Mouse (Mus musculus): ENCODE measurements around the gene Fbxl7. TPM values are rescaled to one million over a fixed set of nuclear protein-coding genes. Genes with fewer than 3 reads are reported as not detected.

Gene Fbxl7
- polyA plus RNA-seq, 1 experiment from 2014 or later = 11.4 TPM

GRCm38 (mm10) chr15:26872234-26872633 is 23.1 kb downstream of the Fbxl7 start:
- Histone ChIP-seq H3K36me3 (no peaks in the 10 kb centered on the region), H3K4me3 (replicated peaks) (no peak overlapping the region), H3K4me2 (no peak overlapping the region), H3K27me3 (replicated peaks) (no peaks in the 10 kb centered on the region), H3K9ac (replicated peaks) (no peak overlapping the region), H3K9me3 (replicated peaks) (no peaks in the 10 kb centered on the region), H3K4me1 (peaks cover 24% of the 10 kb centered on the region), H3K27ac (replicated peaks) (no peak overlapping the region)
- WGBS = 42% methylated on average over 1 of the region's 1 CpGs
- ATAC-seq (ENCODE audit: low FRiP score) = no peak

DNA sequence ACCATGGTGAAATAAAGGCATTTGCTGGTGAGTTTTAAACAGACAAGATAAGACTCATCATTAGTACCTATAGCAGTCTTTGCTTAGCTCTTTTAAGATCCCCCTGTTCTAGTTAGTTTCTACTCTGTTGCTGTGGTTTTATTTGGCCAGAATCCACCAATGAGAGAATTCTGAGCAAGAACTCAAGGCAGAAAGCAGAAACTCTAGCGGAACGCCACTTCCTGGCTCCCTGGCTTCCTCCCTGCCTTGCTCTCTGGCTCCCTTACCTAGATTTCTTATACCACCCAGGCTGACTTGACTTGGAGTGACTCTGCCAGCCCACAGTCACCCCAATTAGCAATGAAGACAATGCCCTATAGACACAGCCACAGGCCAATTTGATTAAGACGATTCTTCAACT is 26.2 kb downstream of the Fbxl7 start:
- WGBS = 79% methylated on average over 3 of the region's 3 CpGs
- Histone ChIP-seq H3K9me3 (replicated peaks) (no peaks in the 10 kb centered on the region), H3K9ac (replicated peaks) (no peak overlapping the region), H3K27ac (replicated peaks) (no peak overlapping the region), H3K36me3 (no peaks in the 10 kb centered on the region), H3K27me3 (replicated peaks) (no peaks in the 10 kb centered on the region), H3K4me3 (replicated peaks) (no peak overlapping the region), H3K4me2 (no peak overlapping the region), H3K4me1 (peaks cover 8% of the 10 kb centered on the region)
- no peak for ATAC-seq (ENCODE audit: low FRiP score)

DNA sequence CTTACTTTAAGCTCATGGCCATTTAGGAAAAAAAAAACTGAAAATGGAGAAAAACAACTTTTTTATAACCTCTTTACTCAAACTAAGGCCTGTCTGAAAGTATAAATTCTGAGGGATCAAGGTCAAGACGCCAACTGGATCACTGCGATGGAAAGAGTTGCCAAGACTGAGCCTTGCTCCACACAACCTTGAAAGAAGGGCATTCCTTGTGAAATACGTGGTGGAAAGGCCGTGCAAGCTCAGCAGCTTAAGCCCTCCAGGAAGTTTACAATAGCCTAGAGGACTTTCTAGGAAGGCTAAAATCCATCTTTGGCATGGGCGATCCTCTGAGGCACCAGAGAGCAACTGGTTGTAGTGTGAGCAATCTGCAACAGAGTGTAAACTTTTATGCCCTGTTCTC is 27.9 kb downstream of the Fbxl7 start:
- no peak overlapping the region for H3K27ac ChIP-seq (replicated peaks)
- 82% methylated on average over 5 of the region's 5 CpGs for WGBS

GRCm38 (mm10) chr15:26862173-26862572 is 33.2 kb downstream of the Fbxl7 start:
- no peak for ATAC-seq (ENCODE audit: low FRiP score)
- Histone ChIP-seq H3K4me2 (no peak overlapping the region), H3K27me3 (replicated peaks) (no peaks in the 10 kb centered on the region), H3K27ac (replicated peaks) (no peak overlapping the region), H3K4me1 (no peaks in the 10 kb centered on the region), H3K36me3 (no peaks in the 10 kb centered on the region), H3K9me3 (replicated peaks) (no peaks in the 10 kb centered on the region), H3K4me3 (replicated peaks) (no peak overlapping the region), H3K9ac (replicated peaks) (no peak overlapping the region)
- 90% methylated on average over 2 of the region's 2 CpGs for WGBS

More for the DNA sequence above, 27.9 kb downstream of the Fbxl7 start:
- Histone ChIP-seq H3K9me3 (replicated peaks) (no peaks in the 10 kb centered on the region), H3K4me1 (no peaks in the 10 kb centered on the region), H3K4me3 (replicated peaks) (no peak overlapping the region), H3K9ac (replicated peaks) (no peak overlapping the region), H3K4me2 (no peak overlapping the region), H3K27me3 (replicated peaks) (no peaks in the 10 kb centered on the region), H3K36me3 (no peaks in the 10 kb centered on the region)
- no peak for ATAC-seq (ENCODE audit: low FRiP score)

DNA sequence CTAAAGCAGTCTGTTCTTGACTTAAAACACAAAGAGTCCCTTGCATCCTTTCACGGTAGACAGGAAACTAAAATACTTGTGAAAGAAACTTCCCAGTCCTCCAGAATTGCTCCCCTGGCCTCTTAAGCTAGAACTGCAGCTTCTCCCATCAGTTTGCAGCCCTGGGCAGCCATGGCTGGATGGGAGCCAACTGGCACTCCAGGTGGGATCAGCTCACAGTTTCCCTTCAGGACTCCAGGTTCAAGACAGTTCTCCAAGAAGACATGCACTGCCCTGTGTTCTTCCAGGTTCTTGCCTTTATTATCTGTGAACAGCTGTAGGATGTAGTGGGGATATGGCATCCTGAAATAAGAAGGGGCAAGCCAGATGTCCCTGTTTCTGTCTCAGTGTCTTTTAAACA is 45.8 kb downstream of the Fbxl7 start:
- no peaks in the 10 kb centered on the region for H3K9me3 ChIP-seq (replicated peaks)
- H3K27me3 ChIP-seq (replicated peaks) = no peaks in the 10 kb centered on the region
- WGBS = 39% methylated on average over 1 of the region's 1 CpGs
- H3K4me2 ChIP-seq = no peak overlapping the region
- H3K4me3 ChIP-seq (replicated peaks) = no peak overlapping the region
- H3K27ac ChIP-seq (replicated peaks) = no peak overlapping the region
- H3K9ac ChIP-seq (replicated peaks) = no peak overlapping the region
- peaks cover 11% of the 10 kb centered on the region for H3K4me1 ChIP-seq
- no peak for ATAC-seq (ENCODE audit: low FRiP score)
- H3K36me3 ChIP-seq = no peaks in the 10 kb centered on the region

- no peak for ATAC-seq (ENCODE audit: low FRiP score)
- 70% methylated on average over 6 of the region's 6 CpGs for WGBS
These were observed 53.2 kb downstream of the Fbxl7 start for GRCm38 (mm10) chr15:26842216-26842615.

GRCm38 (mm10) chr15:26838386-26838785 is 57.0 kb downstream of the Fbxl7 start:
- Histone ChIP-seq H3K4me1 (peaks cover 4% of the 10 kb centered on the region; the same call in 1 of the 2 replicates), H3K4me2 (no peak overlapping the region), H3K36me3 (no peaks in the 10 kb centered on the region), H3K9ac (replicated peaks) (no peak overlapping the region), H3K27me3 (replicated peaks) (no peaks in the 10 kb centered on the region), H3K4me3 (replicated peaks) (no peak overlapping the region), H3K27ac (replicated peaks) (no peak overlapping the region), H3K9me3 (replicated peaks) (no peaks in the 10 kb centered on the region)
- WGBS = 91% methylated on average over 1 of the region's 1 CpGs
- ATAC-seq (ENCODE audit: low FRiP score) = no peak

More at GRCm38 (mm10) chr15:26842216-26842615, 53.2 kb downstream of the Fbxl7 start:
- Histone ChIP-seq H3K27ac (replicated peaks) (no peak overlapping the region), H3K9ac (replicated peaks) (no peak overlapping the region), H3K27me3 (replicated peaks) (no peaks in the 10 kb centered on the region), H3K4me1 (peaks cover 13% of the 10 kb centered on the region), H3K4me3 (replicated peaks) (no peak overlapping the region), H3K4me2 (no peak overlapping the region), H3K9me3 (replicated peaks) (no peaks in the 10 kb centered on the region), H3K36me3 (no peaks in the 10 kb centered on the region)

- Histone ChIP-seq H3K4me1 (peaks cover 2% of the 10 kb centered on the region; the same call in 1 of the 2 replicates), H3K9me3 (replicated peaks) (no peaks in the 10 kb centered on the region), H3K4me2 (no peak overlapping the region), H3K27ac (replicated peaks) (no peak overlapping the region), H3K9ac (replicated peaks) (no peak overlapping the region), H3K4me3 (replicated peaks) (no peak overlapping the region), H3K27me3 (replicated peaks) (no peaks in the 10 kb centered on the region), H3K36me3 (no peaks in the 10 kb centered on the region)
- ATAC-seq (ENCODE audit: low FRiP score) = no peak
- WGBS = 71% methylated on average over 3 of the region's 3 CpGs
These were observed 58.2 kb downstream of the Fbxl7 start for GRCm38 (mm10) chr15:26837200-26837599.

- H3K9ac ChIP-seq (replicated peaks) = no peak overlapping the region
- no peaks in the 10 kb centered on the region for H3K27me3 ChIP-seq (replicated peaks)
- H3K27ac ChIP-seq (replicated peaks) = no peak overlapping the region
- H3K36me3 ChIP-seq = no peaks in the 10 kb centered on the region
- 93% methylated on average over 5 of the region's 5 CpGs for WGBS
- H3K4me2 ChIP-seq = no peak overlapping the region
- no peaks in the 10 kb centered on the region for H3K9me3 ChIP-seq (replicated peaks)
- H3K4me3 ChIP-seq (replicated peaks) = no peak overlapping the region
- no peaks in the 10 kb centered on the region for H3K4me1 ChIP-seq
- no peak for ATAC-seq (ENCODE audit: low FRiP score)
These were observed 61.0 kb downstream of the Fbxl7 start for GRCm38 (mm10) chr15:26834415-26834814.

DNA sequence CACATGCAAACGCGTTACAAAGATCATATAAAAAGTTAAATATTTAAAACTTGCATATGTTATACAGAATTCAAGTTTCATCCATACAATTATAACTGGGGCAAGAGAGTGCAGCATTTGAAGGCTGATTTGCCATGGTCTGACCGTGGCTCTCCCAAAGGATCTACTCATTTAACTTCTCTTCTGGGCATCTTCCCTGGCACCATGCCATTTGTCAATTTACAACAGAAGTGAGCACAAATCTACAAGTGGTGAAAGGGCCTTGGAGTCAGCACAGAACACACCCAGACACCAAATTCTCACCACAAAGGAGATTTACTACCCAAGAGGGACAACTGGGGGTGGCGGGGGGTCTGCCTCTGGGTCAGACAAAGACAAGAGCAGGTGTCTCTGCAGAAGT is 64.2 kb downstream of the Fbxl7 start:
- H3K4me2 ChIP-seq = no peak overlapping the region
- no peak overlapping the region for H3K27ac ChIP-seq (replicated peaks)
- H3K4me1 ChIP-seq = no peaks in the 10 kb centered on the region
- no peak overlapping the region for H3K4me3 ChIP-seq (replicated peaks)
- no peak for ATAC-seq (ENCODE audit: low FRiP score)
- WGBS = 67% methylated on average over 4 of the region's 4 CpGs
- no peak overlapping the region for H3K9ac ChIP-seq (replicated peaks)
- H3K27me3 ChIP-seq (replicated peaks) = no peaks in the 10 kb centered on the region
- H3K9me3 ChIP-seq (replicated peaks) = no peaks in the 10 kb centered on the region
- no peaks in the 10 kb centered on the region for H3K36me3 ChIP-seq

- no peak overlapping the region for H3K27ac ChIP-seq (replicated peaks)
- no peak overlapping the region for H3K9ac ChIP-seq (replicated peaks)
- peaks cover 3% of the 10 kb centered on the region; the same call in 1 of the 2 replicates for H3K4me1 ChIP-seq
- H3K27me3 ChIP-seq (replicated peaks) = no peaks in the 10 kb centered on the region
- no peaks in the 10 kb centered on the region for H3K9me3 ChIP-seq (replicated peaks)
- H3K4me2 ChIP-seq = no peak overlapping the region
- no peak overlapping the region for H3K4me3 ChIP-seq (replicated peaks)
- no peaks in the 10 kb centered on the region for H3K36me3 ChIP-seq
- no peak for ATAC-seq (ENCODE audit: low FRiP score)
- 90% methylated on average over 1 of the region's 1 CpGs for WGBS
These were observed 78.4 kb downstream of the Fbxl7 start for GRCm38 (mm10) chr15:26816931-26817330.

DNA sequence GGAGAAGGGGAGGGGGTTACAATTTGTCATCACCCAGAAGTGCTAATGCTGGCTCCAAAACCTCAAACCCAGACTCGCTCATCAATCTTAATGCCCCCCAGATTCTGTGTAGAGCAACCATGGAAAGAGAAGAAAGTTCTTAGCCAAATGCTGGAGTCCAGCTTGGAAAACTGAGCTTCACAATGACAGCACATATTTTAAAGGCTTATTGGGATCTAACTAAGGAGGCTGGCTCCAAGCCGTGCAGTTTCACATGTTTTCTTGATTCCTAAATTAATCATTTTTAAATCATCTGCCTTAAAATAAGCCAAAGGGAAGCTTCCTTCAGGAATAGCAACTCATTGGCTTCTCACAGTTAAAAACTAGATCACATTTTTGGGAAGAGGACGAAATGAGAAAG is 82.5 kb downstream of the Fbxl7 start:
- H3K4me1 ChIP-seq = peaks cover 3% of the 10 kb centered on the region; the same call in 1 of the 2 replicates
- H3K27me3 ChIP-seq (replicated peaks) = no peaks in the 10 kb centered on the region
- H3K9ac ChIP-seq (replicated peaks) = no peak overlapping the region
- H3K4me3 ChIP-seq (replicated peaks) = no peak overlapping the region
- H3K4me2 ChIP-seq = no peak overlapping the region
- 66% methylated on average over 3 of the region's 3 CpGs for WGBS
- no peaks in the 10 kb centered on the region for H3K9me3 ChIP-seq (replicated peaks)
- H3K36me3 ChIP-seq = no peaks in the 10 kb centered on the region
- ATAC-seq (ENCODE audit: low FRiP score) = no peak
- no peak overlapping the region for H3K27ac ChIP-seq (replicated peaks)

GRCm38 (mm10) chr15:26809569-26809968 is 85.8 kb downstream of the Fbxl7 start:
- H3K9ac ChIP-seq (replicated peaks) = no peak overlapping the region
- no peak overlapping the region for H3K4me3 ChIP-seq (replicated peaks)
- H3K27ac ChIP-seq (replicated peaks) = no peak overlapping the region
- peaks cover 3% of the 10 kb centered on the region; the same call in 1 of the 2 replicates for H3K4me1 ChIP-seq
- 62% methylated on average over 3 of the region's 3 CpGs for WGBS
- H3K9me3 ChIP-seq (replicated peaks) = no peaks in the 10 kb centered on the region
- ATAC-seq (ENCODE audit: low FRiP score) = no peak
- H3K27me3 ChIP-seq (replicated peaks) = no peaks in the 10 kb centered on the region
- no peak overlapping the region for H3K4me2 ChIP-seq
- H3K36me3 ChIP-seq = no peaks in the 10 kb centered on the region

All from neural tube, embryonic 15.5 days (tissue).